Mouse (Mus musculus) thymus, adult 2 months (tissue): ENCODE measurements around the gene Ccser2. TPM values are rescaled to one million over a fixed set of nuclear protein-coding genes. Genes with fewer than 3 reads are reported as not detected.

Experiments used
- DNase-seq: peaks from one replicate; pipeline ENCODE4 v3.0.0; 2021
- H3K27ac ChIP-seq: fragments of 200-500 bp; 2 replicates; pipeline ENCODE4 v1.5.1; 2012; ENCODE audit warnings: low read length, control low read depth; ENCODE audit not compliant: control insufficient read depth, insufficient read depth
- H3K27me3 ChIP-seq: fragments of 200-500 bp; 2 replicates; pipeline ENCODE4 v1.6.1; 2012; ENCODE audit warnings: mild to moderate bottlenecking, low read length, moderate library complexity, mixed read lengths; ENCODE audit not compliant: control insufficient read depth, insufficient read depth
- H3K36me3 ChIP-seq: fragments of 200-500 bp; 2 replicates; pipeline ENCODE4 v1.6.1; 2012; ENCODE audit warnings: mild to moderate bottlenecking, low read length, moderate library complexity; ENCODE audit not compliant: control insufficient read depth, insufficient read depth
- H3K4me1 ChIP-seq: fragments of 200-500 bp; replicated peaks from 2 replicates; pipeline ENCODE4 v1.6.1; 2012; ENCODE audit warnings: low read length; ENCODE audit not compliant: control insufficient read depth, insufficient read depth
- H3K4me3 ChIP-seq: fragments of 200-500 bp; 2 replicates; pipeline ENCODE4 v1.5.1; 2012; ENCODE audit warnings: mild to moderate bottlenecking, low read length, control low read depth, moderate library complexity; ENCODE audit not compliant: control insufficient read depth, insufficient read depth
- CTCF ChIP-seq: fragments of 200-500 bp; IDR thresholded peaks from 2 replicates; pipeline ENCODE4 v1.5.1; 2012; ENCODE audit warnings: mild to moderate bottlenecking, control low read depth, low read length, moderate library complexity, borderline replicate concordance; ENCODE audit not compliant: control insufficient read depth, poor library complexity, insufficient read depth; ENCODE audit errors: extremely low read depth
- POLR2A ChIP-seq: fragments of 200-500 bp; IDR thresholded peaks from 2 replicates; pipeline ENCODE4 v1.6.1; 2012; ENCODE audit warnings: mild to moderate bottlenecking, low read length, control low read depth, moderate library complexity; ENCODE audit not compliant: control insufficient read depth, poor library complexity, insufficient read depth; ENCODE audit errors: extremely low read depth
- WGBS: fragments of 180-500 bp; shearing (Covaris S2); methylation state at CpG from one replicate; pipeline ENCODE4 v1.1.7; 2018; 5-methylcytosine and 5-hydroxymethylcytosine counted together
- polyA plus RNA-seq: library from polyadenylated mRNA; depleted of rRNA; stranded (reverse); fragments of >200 nt; gene quantifications from 2 replicates; pipeline ENCODE4 v1.2.3, GENCODE M21; 2012

Ccser2 gene
- polyA plus RNA-seq, 1 experiment, result 18.1 TPM

GRCm38 (mm10) chr14:36968076-36968627 is 425 bp downstream of the Ccser2 start:
- under 1% methylated on average over 49 of the region's 49 CpGs for WGBS
- Histone ChIP-seq H3K36me3 (no peaks in the 10 kb centered on the region), H3K27ac (no peak overlapping the region), H3K27me3 (no peaks in the 10 kb centered on the region), H3K4me3 (peak overlapping the region; percentile 82), H3K4me1 (peaks cover 2% of the 10 kb centered on the region; the same call in 1 of the 2 replicates)
- TF ChIP-seq POLR2A, result no peak
- TF ChIP-seq CTCF, result no peak
- DNase-seq, result peak; percentile 69

- DNase-seq, result no peak
- no peaks in the 10 kb centered on the region for H3K27me3 ChIP-seq
- peaks cover 2% of the 10 kb centered on the region; the same call in 1 of the 2 replicates for H3K4me1 ChIP-seq
- no peak overlapping the region for H3K27ac ChIP-seq
- no peaks in the 10 kb centered on the region for H3K36me3 ChIP-seq
- WGBS, result 91% methylated on average over 3 of the region's 3 CpGs
- no peak overlapping the region for H3K4me3 ChIP-seq
- TF ChIP-seq POLR2A (no peak), CTCF (no peak)
Measured at GRCm38 (mm10) chr14:36965421-36965820, 3.2 kb downstream of the Ccser2 start.

GRCm38 (mm10) chr14:36962477-36962876 is 6.1 kb downstream of the Ccser2 start:
- TF ChIP-seq POLR2A (no peak), CTCF (no peak)
- Histone ChIP-seq H3K4me1 (no peaks in the 10 kb centered on the region), H3K27me3 (no peaks in the 10 kb centered on the region), H3K4me3 (no peak overlapping the region), H3K27ac (no peak overlapping the region), H3K36me3 (no peaks in the 10 kb centered on the region)
- WGBS, result 85% methylated on average over 2 of the region's 2 CpGs
- DNase-seq, result no peak

- peaks cover 6% of the 10 kb centered on the region for H3K4me1 ChIP-seq
- 94% methylated on average over 6 of the region's 6 CpGs for WGBS
- DNase-seq, result no peak
- no peak overlapping the region for H3K27ac ChIP-seq
- H3K27me3 ChIP-seq, result no peaks in the 10 kb centered on the region
- no peaks in the 10 kb centered on the region for H3K36me3 ChIP-seq
- no peak for TF ChIP-seq CTCF
- no peak for TF ChIP-seq POLR2A
- no peak overlapping the region for H3K4me3 ChIP-seq
Measured at GRCm38 (mm10) chr14:36957719-36958118, 10.9 kb downstream of the Ccser2 start.

GRCm38 (mm10) chr14:36957261-36957660 is 11.3 kb downstream of the Ccser2 start:
- Histone ChIP-seq H3K4me1 (peaks cover 9% of the 10 kb centered on the region), H3K36me3 (no peaks in the 10 kb centered on the region), H3K27ac (no peak overlapping the region), H3K27me3 (no peaks in the 10 kb centered on the region), H3K4me3 (no peak overlapping the region)
- WGBS, result 91% methylated on average over 6 of the region's 6 CpGs
- DNase-seq, result no peak
- TF ChIP-seq POLR2A (no peak), CTCF (no peak)

GRCm38 (mm10) chr14:36956717-36957116 is 11.9 kb downstream of the Ccser2 start:
- Histone ChIP-seq H3K4me3 (no peak overlapping the region), H3K36me3 (no peaks in the 10 kb centered on the region), H3K27me3 (no peaks in the 10 kb centered on the region), H3K27ac (no peak overlapping the region), H3K4me1 (peaks cover 9% of the 10 kb centered on the region)
- WGBS, result 87% methylated on average over 5 of the region's 5 CpGs
- no peak for DNase-seq
- TF ChIP-seq POLR2A, result no peak
- no peak for TF ChIP-seq CTCF
